Mouse (Mus musculus) G1E (cell line): ENCODE data around the gene Armcx1. TPM values are rescaled to one million over a fixed set of nuclear protein-coding genes. Genes with fewer than 3 reads are reported as not detected.
"Not testable (repeated sequence)": the region's sequence is repeated elsewhere in the genome, so short reads cannot be mapped to it uniquely, and the experiment has no call there.

Experiments used
- ATAC-seq: 2 replicates; pipeline ENCODE4 v1.8.0; 2016; ENCODE audit warnings: mild to moderate bottlenecking; ENCODE audit not compliant: insufficient number of reproducible peaks, poor library complexity, low FRiP score, severe bottlenecking; ENCODE audit errors: extremely low read depth
- DNase-seq: peaks from one replicate; pipeline ENCODE4 v3.0.0; 2012; ENCODE audit warnings: low spot score
- H3K27me3 ChIP-seq: 2 replicates; pipeline ENCODE4 v1.6.1; 2012; ENCODE audit warnings: mild to moderate bottlenecking, low read length, inconsistent platforms; ENCODE audit not compliant: insufficient read depth
- H3K36me3 ChIP-seq: replicated peaks from 2 replicates; pipeline ENCODE3; 2012; ENCODE audit warnings: mild to moderate bottlenecking, inconsistent platforms
- H3K4me1 ChIP-seq: 2 replicates; pipeline ENCODE4 v1.6.1; 2012; ENCODE audit warnings: low read depth, low read length, inconsistent platforms, mixed read lengths; ENCODE audit not compliant: insufficient read depth
- H3K4me3 ChIP-seq: 2 replicates; pipeline ENCODE4 v1.5.1; 2012; ENCODE audit warnings: low read depth, mild to moderate bottlenecking, inconsistent platforms, low read length, moderate library complexity, mixed read lengths
- H3K9me3 ChIP-seq: replicated peaks from 2 replicates; pipeline ENCODE4 v1.6.1; 2012; ENCODE audit warnings: inconsistent platforms
- CTCF ChIP-seq: IDR thresholded peaks from 2 replicates; pipeline ENCODE4 v1.5.1; 2012; ENCODE audit warnings: low read depth, low read length, inconsistent platforms, mixed read lengths
- GATA1 ChIP-seq: IDR thresholded peaks from 2 replicates; pipeline ENCODE4 v1.6.1; 2012; ENCODE audit warnings: borderline replicate concordance, low read length, inconsistent platforms, mixed read lengths
- GATA2 ChIP-seq: IDR thresholded peaks from 2 replicates; pipeline ENCODE4 v1.6.1; 2012; ENCODE audit warnings: low read depth, low read length, inconsistent platforms, borderline replicate concordance
- POLR2AphosphoS5 ChIP-seq: IDR thresholded peaks from 2 replicates; pipeline ENCODE4 v1.6.1; 2012; ENCODE audit warnings: low read depth, low read length, inconsistent platforms; ENCODE audit not compliant: insufficient replicate concordance
- TAL1 ChIP-seq: conservative IDR thresholded peaks from 2 replicates; pipeline ENCODE4 v1.6.1; 2012; ENCODE audit warnings: low read depth, low read length, inconsistent platforms, mixed read lengths
- polyA plus RNA-seq: library from polyadenylated mRNA; stranded (reverse); fragments of >175 nt; gene quantifications from 2 replicates; pipeline ENCODE4 v1.2.3, GENCODE M21; 2012
- total RNA-seq, 2 experiments: library from RNA; stranded (forward) in 1 of 2; stranded (reverse) in 1 of 2; fragments of 200-1000 nt in 1 of 2; fragments of >200 nt in 1 of 2; fragmentation: Nextera tagmentation in 1 of 2; gene quantifications; 2 replicates each; pipeline ENCODE4 v1.2.3; 2014 to 2017

The Armcx1 gene
- total and polyA plus RNA-seq, 3 experiments = 5.0 to 56.3 (median 25.4) TPM

- DNase-seq (no peak), ATAC-seq (no peak)
- Histone ChIP-seq H3K36me3 (no peaks in the 10 kb centered on the region), H3K27me3 (peaks cover 7% of the 10 kb centered on the region), H3K4me3 (no peak overlapping the region), H3K9me3 (no peaks in the 10 kb centered on the region), H3K4me1 (no peaks in the 10 kb centered on the region)
- no peak for TF ChIP-seq GATA2
- no peak for TF ChIP-seq TAL1
- no peak for TF ChIP-seq CTCF
- no peak for TF ChIP-seq POLR2AphosphoS5
- no peak for TF ChIP-seq GATA1
These were observed 26.8 kb upstream of the Armcx1 start for GRCm38 (mm10) chrX:134690871-134691539.

GRCm38 (mm10) chrX:134691540-134691935 lies 26.2 kb upstream of the Armcx1 start:
- Histone ChIP-seq H3K4me3 (no peak overlapping the region), H3K9me3 (no peaks in the 10 kb centered on the region), H3K36me3 (no peaks in the 10 kb centered on the region), H3K4me1 (no peaks in the 10 kb centered on the region), H3K27me3 (peaks cover 3% of the 10 kb centered on the region; the same call in 1 of the 2 replicates)
- TF ChIP-seq GATA1 = no peak
- TF ChIP-seq CTCF = no peak
- TF ChIP-seq GATA2 = no peak
- no peak for TF ChIP-seq TAL1
- TF ChIP-seq POLR2AphosphoS5 = no peak
- ATAC-seq (no peak), DNase-seq (no peak)

GRCm38 (mm10) chrX:134716863-134717262 lies 900 bp upstream of the Armcx1 start:
- Histone ChIP-seq H3K36me3 (peaks cover 14% of the 10 kb centered on the region), H3K9me3 (no peaks in the 10 kb centered on the region), H3K4me1 (peaks cover 5% of the 10 kb centered on the region; the same call in 1 of the 2 replicates), H3K4me3 (no peak overlapping the region), H3K27me3 (no peaks in the 10 kb centered on the region)
- DNase-seq (no peak), ATAC-seq (no peak)
- no peak for TF ChIP-seq TAL1
- no peak for TF ChIP-seq GATA1
- TF ChIP-seq POLR2AphosphoS5 = no peak
- no peak for TF ChIP-seq CTCF
- no peak for TF ChIP-seq GATA2

GRCm38 (mm10) chrX:134718524-134718923 lies 761 bp downstream of the Armcx1 start:
- H3K4me1 ChIP-seq = peaks cover 5% of the 10 kb centered on the region; the same call in 1 of the 2 replicates
- H3K9me3 ChIP-seq = no peaks in the 10 kb centered on the region
- DNase-seq (peak; percentile 13), ATAC-seq (peak; percentile 58)
- H3K36me3 ChIP-seq = peaks cover 14% of the 10 kb centered on the region
- H3K27me3 ChIP-seq = no peaks in the 10 kb centered on the region
- TF ChIP-seq GATA2 = no peak
- no peak for TF ChIP-seq CTCF
- no peak for TF ChIP-seq POLR2AphosphoS5
- no peak for TF ChIP-seq GATA1
- no peak for TF ChIP-seq TAL1
- peak overlapping the region; percentile 72 for H3K4me3 ChIP-seq

GRCm38 (mm10) chrX:134723762-134724161 lies 6.0 kb downstream of the Armcx1 start:
- ATAC-seq = not testable (repeated sequence)

GRCm38 (mm10) chrX:134729778-134730177 lies 12.0 kb downstream of the Armcx1 start:
- DNase-seq (peak; percentile 2), ATAC-seq (no peak)
- Histone ChIP-seq H3K9me3 (no peaks in the 10 kb centered on the region), H3K36me3 (no peaks in the 10 kb centered on the region), H3K27me3 (no peaks in the 10 kb centered on the region), H3K4me3 (no peak overlapping the region), H3K4me1 (no peaks in the 10 kb centered on the region)
- TF ChIP-seq TAL1 (no peak), GATA1 (no peak), POLR2AphosphoS5 (no peak), CTCF (no peak), GATA2 (no peak)

More at GRCm38 (mm10) chrX:134723762-134724161, 6.0 kb downstream of the Armcx1 start:
- H3K4me1 ChIP-seq, H3K4me3 ChIP-seq, H3K9me3 ChIP-seq, DNase-seq, H3K27me3 ChIP-seq: not testable (repeated sequence)
- peaks cover 14% of the 10 kb centered on the region for H3K36me3 ChIP-seq

- DNase-seq (no peak), ATAC-seq (no peak)
- no peak overlapping the region for H3K4me3 ChIP-seq
- H3K27me3 ChIP-seq = no peaks in the 10 kb centered on the region
- TF ChIP-seq GATA1 (no peak), TAL1 (no peak)
- no peaks in the 10 kb centered on the region for H3K36me3 ChIP-seq
- H3K9me3 ChIP-seq = no peaks in the 10 kb centered on the region
- H3K4me1 ChIP-seq = no peaks in the 10 kb centered on the region; the same call in 1 of the 2 replicates
These were observed 20.0 kb downstream of the Armcx1 start for GRCm38 (mm10) chrX:134737796-134738195.
